Mouse (Mus musculus): ENCODE data around the gene Crisp2. TPM values are rescaled to one million over a fixed set of nuclear protein-coding genes. Genes with fewer than 3 reads are reported as not detected.

Crisp2 gene
- polyA plus RNA-seq (2015; fragmentation: Nextera tagmentation; extraction: Ambion mirVana): not detected in 2 replicates

DNA sequence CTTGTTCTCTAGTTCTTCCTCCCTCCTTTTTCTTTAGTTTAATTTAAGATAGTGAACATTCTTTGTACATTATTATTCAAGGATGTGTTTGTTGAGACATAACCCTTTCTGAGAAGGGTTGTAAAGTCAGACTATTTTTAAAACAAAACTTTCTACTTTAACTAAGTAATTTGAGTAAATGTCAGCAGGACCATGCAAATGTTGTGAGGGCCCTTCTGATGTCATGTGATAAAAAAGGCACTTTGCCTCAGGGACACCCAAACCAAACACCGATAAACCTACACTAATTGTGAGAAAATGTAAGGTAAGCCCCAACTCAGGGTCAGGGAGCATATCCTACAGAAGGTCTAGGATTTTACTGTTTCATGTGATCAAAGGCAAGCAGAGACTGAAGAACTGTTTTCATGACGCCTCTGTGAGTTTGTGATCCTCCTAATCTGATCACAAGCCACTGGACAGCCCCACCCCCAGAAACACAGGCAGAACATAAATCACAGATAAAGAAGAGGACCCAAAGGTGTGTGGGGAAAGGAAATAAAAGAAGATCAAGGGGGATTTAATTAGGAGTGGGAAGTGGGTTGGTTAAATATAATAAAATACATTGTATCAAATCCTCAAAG, at the start of gene Crisp2:
Gene Crisp2, minus strand, starts transcription at position 51 of the 620 bp plus-strand sequence.
- 45% methylated on average over 2 of the region's 2 CpGs for WGBS
- Histone ChIP-seq H3K27ac (no peak within 1 kb of the TSS), H3K4me1 (replicated peaks) (no peaks in the 10 kb centered on the region), H3K27me3 (no peaks in the 10 kb centered on the region), H3K9ac (no peak within 1 kb of the TSS), H3K4me3 (no peak within 1 kb of the TSS), H3K4me2 (no peak within 1 kb of the TSS), H3K9me3 (replicated peaks) (no peaks in the 10 kb centered on the region), H3K36me3 (no peaks in the 10 kb centered on the region)
- no peak for ATAC-seq (replicated peaks; ENCODE audit: insufficient number of reproducible peaks, insufficient read depth, low FRiP score, low read depth)

GRCm38 (mm10) chr17:40855065-40855464, 48.3 kb upstream of the Crisp2 start:
- no peaks in the 10 kb centered on the region for H3K36me3 ChIP-seq
- no peaks in the 10 kb centered on the region for H3K9me3 ChIP-seq (replicated peaks)
- H3K27me3 ChIP-seq: no peaks in the 10 kb centered on the region
- no peak for ATAC-seq (replicated peaks; ENCODE audit: insufficient number of reproducible peaks, insufficient read depth, low FRiP score, low read depth)
- no peaks in the 10 kb centered on the region for H3K4me1 ChIP-seq (replicated peaks)
- H3K9ac ChIP-seq: no peak overlapping the region
- H3K4me2 ChIP-seq: no peak overlapping the region
- no peak overlapping the region for H3K27ac ChIP-seq
- no peak overlapping the region for H3K4me3 ChIP-seq

DNA sequence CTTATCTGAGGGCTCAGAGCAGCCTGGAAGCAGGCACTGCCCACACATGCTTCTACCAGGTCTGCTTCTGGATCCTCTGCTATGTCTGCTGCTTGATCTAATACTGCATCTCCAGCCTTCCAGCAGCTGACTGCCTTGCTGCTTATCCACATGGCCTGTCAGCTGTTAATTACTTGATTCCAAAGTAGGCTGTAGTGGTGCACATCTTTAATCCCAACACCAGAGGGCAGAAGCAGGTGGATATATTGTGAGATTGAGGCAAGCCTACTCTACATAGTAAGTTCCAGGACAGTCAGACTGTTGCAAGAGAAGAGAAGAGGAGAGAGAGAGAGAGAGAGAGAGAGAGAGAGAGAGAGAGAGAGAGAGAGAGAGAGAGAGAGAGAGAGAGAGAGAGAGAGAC, 30.5 kb upstream of the Crisp2 start:
- no peak overlapping the region for H3K27ac ChIP-seq
- H3K9ac ChIP-seq: no peak overlapping the region
- H3K4me2 ChIP-seq: no peak overlapping the region
- no peaks in the 10 kb centered on the region for H3K9me3 ChIP-seq (replicated peaks)
- no peaks in the 10 kb centered on the region for H3K36me3 ChIP-seq
- H3K4me1 ChIP-seq (replicated peaks): no peaks in the 10 kb centered on the region
- no peak for ATAC-seq (replicated peaks; ENCODE audit: insufficient number of reproducible peaks, insufficient read depth, low FRiP score, low read depth)
- H3K4me3 ChIP-seq: no peak overlapping the region
- H3K27me3 ChIP-seq: no peaks in the 10 kb centered on the region

DNA sequence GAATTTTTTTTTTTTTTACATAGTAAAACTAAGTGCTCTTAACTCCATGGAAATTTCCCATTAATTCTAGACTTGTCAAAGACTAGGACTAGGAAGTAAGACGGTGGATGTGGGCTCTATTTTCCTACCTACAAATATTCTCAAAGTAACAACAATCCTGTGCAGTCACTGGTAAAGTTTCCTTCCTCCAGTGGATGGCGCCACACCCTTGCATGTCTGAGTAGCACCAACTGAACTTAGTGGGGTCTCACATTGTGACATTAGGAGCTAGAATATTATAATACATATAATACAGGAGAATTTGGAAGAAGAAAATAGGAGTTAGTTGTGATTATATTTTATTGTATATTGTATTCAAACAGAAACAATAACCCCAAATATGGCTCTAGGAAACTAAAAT, 25.1 kb upstream of the Crisp2 start:
- Histone ChIP-seq H3K4me1 (replicated peaks) (no peaks in the 10 kb centered on the region), H3K4me3 (no peak overlapping the region), H3K36me3 (no peaks in the 10 kb centered on the region), H3K27ac (no peak overlapping the region), H3K4me2 (no peak overlapping the region), H3K9ac (no peak overlapping the region), H3K27me3 (no peaks in the 10 kb centered on the region), H3K9me3 (replicated peaks) (no peaks in the 10 kb centered on the region)
- ATAC-seq (replicated peaks; ENCODE audit: insufficient number of reproducible peaks, insufficient read depth, low FRiP score, low read depth): no peak
- WGBS: 42% methylated on average over 2 of the region's 2 CpGs

DNA sequence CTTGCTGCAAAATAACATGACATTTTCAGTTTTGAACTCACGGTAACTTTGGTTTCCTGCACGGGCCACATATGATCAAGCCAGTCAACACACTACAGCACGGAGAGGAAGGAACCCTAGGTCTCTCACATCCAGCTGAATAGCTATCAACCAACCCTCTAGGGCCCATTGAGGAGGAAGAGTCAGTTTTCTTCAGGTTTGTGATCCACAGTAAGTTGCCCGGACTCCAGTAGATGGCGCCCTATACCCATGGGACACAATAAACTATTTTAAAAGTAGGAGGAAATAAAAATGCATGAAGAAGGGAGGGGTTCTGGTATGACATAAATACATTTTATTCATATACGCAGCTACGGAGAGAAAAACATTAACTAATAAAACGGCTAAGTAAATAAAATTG, 17.7 kb upstream of the Crisp2 start:
- Histone ChIP-seq H3K27me3 (no peaks in the 10 kb centered on the region), H3K27ac (no peak overlapping the region), H3K4me2 (no peak overlapping the region), H3K9me3 (replicated peaks) (no peaks in the 10 kb centered on the region), H3K4me3 (no peak overlapping the region), H3K4me1 (replicated peaks) (no peaks in the 10 kb centered on the region), H3K9ac (no peak overlapping the region), H3K36me3 (no peaks in the 10 kb centered on the region)
- 55% methylated on average over 8 of the region's 8 CpGs for WGBS
- ATAC-seq (replicated peaks; ENCODE audit: insufficient number of reproducible peaks, insufficient read depth, low FRiP score, low read depth): no peak

GRCm38 (mm10) chr17:40823817-40824216, 17.0 kb upstream of the Crisp2 start:
- no peaks in the 10 kb centered on the region for H3K27me3 ChIP-seq
- H3K9me3 ChIP-seq (replicated peaks): no peaks in the 10 kb centered on the region
- H3K4me2 ChIP-seq: no peak overlapping the region
- no peaks in the 10 kb centered on the region for H3K36me3 ChIP-seq
- no peak overlapping the region for H3K27ac ChIP-seq
- no peaks in the 10 kb centered on the region for H3K4me1 ChIP-seq (replicated peaks)
- H3K4me3 ChIP-seq: no peak overlapping the region
- no peak for ATAC-seq (replicated peaks; ENCODE audit: insufficient number of reproducible peaks, insufficient read depth, low FRiP score, low read depth)
- 24% methylated on average over 4 of the region's 4 CpGs for WGBS
- H3K9ac ChIP-seq: no peak overlapping the region

GRCm38 (mm10) chr17:40821477-40821876, 14.7 kb upstream of the Crisp2 start:
- H3K4me2 ChIP-seq: no peak overlapping the region
- H3K27me3 ChIP-seq: no peaks in the 10 kb centered on the region
- no peak overlapping the region for H3K4me3 ChIP-seq
- H3K4me1 ChIP-seq (replicated peaks): no peaks in the 10 kb centered on the region
- no peaks in the 10 kb centered on the region for H3K36me3 ChIP-seq
- H3K9me3 ChIP-seq (replicated peaks): no peaks in the 10 kb centered on the region
- H3K27ac ChIP-seq: no peak overlapping the region
- WGBS: 69% methylated on average over 9 of the region's 9 CpGs
- H3K9ac ChIP-seq: no peak overlapping the region
- no peak for ATAC-seq (replicated peaks; ENCODE audit: insufficient number of reproducible peaks, insufficient read depth, low FRiP score, low read depth)

DNA sequence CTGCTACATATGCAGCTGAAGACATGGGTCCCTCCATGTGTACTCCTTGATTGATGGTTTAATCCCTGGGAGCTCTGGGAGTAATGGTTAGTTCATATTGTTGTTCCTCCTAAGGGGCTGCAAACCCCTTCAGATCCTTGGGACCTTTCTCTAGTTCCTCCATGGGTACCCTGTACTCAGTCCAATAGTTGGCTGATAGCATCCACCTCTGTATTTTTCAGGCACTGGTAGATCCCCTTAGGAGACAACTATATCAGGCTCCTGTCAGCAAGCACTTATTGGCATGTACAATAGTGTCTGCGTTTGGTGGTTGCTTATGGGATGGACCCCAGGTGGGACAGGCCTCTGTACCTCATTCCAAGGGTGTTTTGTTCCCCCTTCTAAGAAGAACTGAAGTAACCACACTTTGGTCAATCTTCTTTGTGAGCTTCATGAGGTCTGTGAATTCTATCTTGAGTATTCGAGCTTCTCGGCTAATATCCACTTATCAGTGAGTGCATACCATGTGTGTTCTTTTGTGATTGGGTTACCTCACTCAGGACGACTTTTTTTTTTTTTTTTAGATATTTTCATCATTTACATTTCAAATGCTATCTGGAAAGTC, 10.6 kb upstream of the Crisp2 start:
- no peak for ATAC-seq (replicated peaks; ENCODE audit: insufficient number of reproducible peaks, insufficient read depth, low FRiP score, low read depth)
- H3K27ac ChIP-seq: no peak overlapping the region
- H3K9ac ChIP-seq: no peak overlapping the region
- WGBS: 56% methylated on average over 4 of the region's 4 CpGs
- H3K4me1 ChIP-seq (replicated peaks): no peaks in the 10 kb centered on the region
- no peaks in the 10 kb centered on the region for H3K27me3 ChIP-seq
- H3K9me3 ChIP-seq (replicated peaks): no peaks in the 10 kb centered on the region
- no peak overlapping the region for H3K4me3 ChIP-seq
- no peaks in the 10 kb centered on the region for H3K36me3 ChIP-seq
- H3K4me2 ChIP-seq: no peak overlapping the region

GRCm38 (mm10) chr17:40812259-40812658, 5.5 kb upstream of the Crisp2 start:
- no peak overlapping the region for H3K27ac ChIP-seq
- no peak overlapping the region for H3K4me3 ChIP-seq
- H3K4me1 ChIP-seq (replicated peaks): no peaks in the 10 kb centered on the region
- ATAC-seq (replicated peaks; ENCODE audit: insufficient number of reproducible peaks, insufficient read depth, low FRiP score, low read depth): no peak
- no peaks in the 10 kb centered on the region for H3K27me3 ChIP-seq
- 60% methylated on average over 2 of the region's 2 CpGs for WGBS
- no peak overlapping the region for H3K9ac ChIP-seq
- H3K9me3 ChIP-seq (replicated peaks): no peaks in the 10 kb centered on the region
- no peaks in the 10 kb centered on the region for H3K36me3 ChIP-seq
- no peak overlapping the region for H3K4me2 ChIP-seq

DNA sequence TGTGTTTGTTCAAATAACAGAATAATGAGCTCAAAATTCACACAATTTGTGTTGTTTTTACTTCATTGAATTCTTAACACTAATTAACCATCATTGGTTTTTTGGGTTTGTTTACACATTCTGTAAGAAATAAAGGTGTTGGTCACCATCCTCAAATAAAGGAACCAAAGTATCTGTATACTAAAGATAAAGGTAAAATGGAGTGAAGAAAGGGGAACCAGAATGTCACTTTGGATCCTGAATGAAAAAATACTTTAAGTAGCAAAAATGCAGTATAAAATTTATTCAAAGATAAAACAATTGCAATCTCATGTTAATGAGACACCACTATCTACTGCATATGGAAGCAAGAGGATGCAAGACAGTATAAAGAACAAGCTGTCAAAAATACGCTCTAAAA, 4.8 kb upstream of the Crisp2 start:
- Histone ChIP-seq H3K4me2 (no peak overlapping the region), H3K9me3 (replicated peaks) (no peaks in the 10 kb centered on the region), H3K27ac (no peak overlapping the region), H3K27me3 (no peaks in the 10 kb centered on the region), H3K4me1 (replicated peaks) (no peaks in the 10 kb centered on the region), H3K36me3 (no peaks in the 10 kb centered on the region), H3K4me3 (no peak overlapping the region), H3K9ac (no peak overlapping the region)
- WGBS: 73% methylated on average over 1 of the region's 1 CpGs
- no peak for ATAC-seq (replicated peaks; ENCODE audit: insufficient number of reproducible peaks, insufficient read depth, low FRiP score, low read depth)

GRCm38 (mm10) chr17:40810934-40811333, 4.1 kb upstream of the Crisp2 start, which contains the start of gene Rhag:
Gene Rhag, plus strand, starts transcription at chr17:40811126.
- 40% methylated on average over 1 of the region's 1 CpGs for WGBS
- Histone ChIP-seq H3K4me3 (no peak within 1 kb of the TSS), H3K4me1 (replicated peaks) (no peaks in the 10 kb centered on the region), H3K9ac (no peak within 1 kb of the TSS), H3K9me3 (replicated peaks) (no peaks in the 10 kb centered on the region), H3K27ac (no peak within 1 kb of the TSS), H3K27me3 (no peaks in the 10 kb centered on the region), H3K4me2 (no peak within 1 kb of the TSS), H3K36me3 (no peaks in the 10 kb centered on the region)
- no peak for ATAC-seq (replicated peaks; ENCODE audit: insufficient number of reproducible peaks, insufficient read depth, low FRiP score, low read depth)

DNA sequence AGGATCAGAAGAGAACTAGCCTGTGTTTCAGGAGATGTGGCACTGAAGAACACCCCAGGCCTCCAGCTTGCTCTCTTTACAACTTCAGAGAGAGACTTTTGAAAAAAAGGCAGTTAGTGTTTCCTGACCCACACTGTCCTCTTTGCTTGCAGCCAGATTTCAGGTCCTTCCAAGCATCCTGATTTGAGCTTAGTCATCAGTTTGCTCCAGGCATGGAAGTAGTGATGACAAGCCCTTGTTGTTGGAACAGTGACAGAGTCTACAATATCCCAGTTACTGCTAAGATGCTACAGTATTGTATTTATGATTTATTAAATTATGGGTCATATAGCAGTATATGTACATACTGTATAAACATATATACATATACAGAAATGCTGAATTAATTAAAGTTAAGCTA, 1.3 kb upstream of the Crisp2 start:
- H3K4me1 ChIP-seq (replicated peaks): no peaks in the 10 kb centered on the region
- no peak overlapping the region for H3K4me2 ChIP-seq
- no peak for ATAC-seq (replicated peaks; ENCODE audit: insufficient number of reproducible peaks, insufficient read depth, low FRiP score, low read depth)
- no peak overlapping the region for H3K9ac ChIP-seq
- no peak overlapping the region for H3K27ac ChIP-seq
- no peaks in the 10 kb centered on the region for H3K9me3 ChIP-seq (replicated peaks)
- H3K4me3 ChIP-seq: no peak overlapping the region
- no peaks in the 10 kb centered on the region for H3K36me3 ChIP-seq
- H3K27me3 ChIP-seq: no peaks in the 10 kb centered on the region
